Mouse (Mus musculus): ENCODE measurements around the gene Prkaa2. TPM values are rescaled to one million over a fixed set of nuclear protein-coding genes. Genes with fewer than 3 reads are reported as not detected.

Prkaa2 gene
- polyA plus RNA-seq, 1 experiment from 2014 or later = 1.2 TPM

DNA sequence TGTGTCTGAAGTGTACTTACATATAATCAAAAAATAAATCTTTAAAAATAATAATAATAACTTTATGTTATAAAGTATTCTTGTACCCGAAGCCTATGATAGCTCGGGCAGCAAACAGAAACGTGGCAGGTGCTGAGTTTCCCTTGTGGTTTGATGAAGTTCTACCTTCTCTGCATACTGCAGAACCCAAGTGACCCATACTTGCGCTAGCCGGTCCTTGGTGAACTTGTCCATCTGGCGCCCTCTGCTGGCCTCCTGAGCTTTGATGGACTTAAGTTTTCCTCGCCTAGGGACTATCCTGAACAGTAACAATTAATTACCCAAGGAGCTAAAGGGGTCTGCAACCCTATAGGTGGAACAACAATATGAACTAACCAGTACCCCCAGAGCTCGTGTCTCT, 12.7 kb upstream of the Prkaa2 start:
- H3K4me3 ChIP-seq (ENCODE audit: low read depth, low read length) = no peak overlapping the region
- peak; percentile 62 for TF ChIP-seq CTCF (IDR thresholded peaks at IDR 0.05; ENCODE audit: low read depth)
- ATAC-seq (ENCODE audit: insufficient read depth) (no peak), DNase-seq (peak; percentile 79)
- H3K36me3 ChIP-seq (ENCODE audit: insufficient read depth) = no peaks in the 10 kb centered on the region
- H3K9ac ChIP-seq = no peak overlapping the region
- H3K4me1 ChIP-seq (ENCODE audit: insufficient read depth) = no peaks in the 10 kb centered on the region
- H3K27ac ChIP-seq (ENCODE audit: low read depth) = no peak overlapping the region
- 45% methylated on average over 8 of the region's 8 CpGs for WGBS
- no peaks in the 10 kb centered on the region for H3K27me3 ChIP-seq (ENCODE audit: insufficient read depth, low read length)
- no peak overlapping the region for H3K4me2 ChIP-seq
- H3K9me3 ChIP-seq (ENCODE audit: low read depth, low read length) = no peaks in the 10 kb centered on the region

DNA sequence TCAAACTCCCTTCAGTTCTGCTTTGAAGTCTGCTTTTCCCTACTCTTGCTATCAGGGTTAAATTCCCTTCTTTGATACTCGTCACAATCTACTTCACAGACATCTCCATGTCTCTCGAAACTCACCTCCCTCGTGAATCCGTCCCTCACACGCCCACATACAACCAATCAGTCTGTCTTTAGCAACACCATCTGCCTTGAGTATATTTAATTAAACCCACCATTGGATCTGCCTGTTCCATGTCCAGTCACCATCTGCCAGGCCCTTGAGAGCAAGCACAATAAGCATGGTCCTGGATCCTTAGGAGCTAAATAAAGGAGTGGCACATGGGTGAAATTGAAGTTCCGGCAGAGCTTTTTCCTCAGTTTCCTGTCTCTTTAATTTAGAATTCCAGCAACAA, 11.4 kb upstream of the Prkaa2 start:
- H3K4me2 ChIP-seq = no peak overlapping the region
- no peaks in the 10 kb centered on the region for H3K4me1 ChIP-seq (ENCODE audit: insufficient read depth)
- H3K27ac ChIP-seq (ENCODE audit: low read depth) = no peak overlapping the region
- H3K4me3 ChIP-seq (ENCODE audit: low read depth, low read length) = no peak overlapping the region
- H3K9me3 ChIP-seq (ENCODE audit: low read depth, low read length) = no peaks in the 10 kb centered on the region
- 74% methylated on average over 6 of the region's 6 CpGs for WGBS
- ATAC-seq (ENCODE audit: insufficient read depth) = no peak
- no peaks in the 10 kb centered on the region for H3K27me3 ChIP-seq (ENCODE audit: insufficient read depth, low read length)
- DNase-seq = no peak
- H3K9ac ChIP-seq = no peak overlapping the region
- no peak for TF ChIP-seq CTCF (IDR thresholded peaks at IDR 0.05; ENCODE audit: low read depth)
- H3K36me3 ChIP-seq (ENCODE audit: insufficient read depth) = no peaks in the 10 kb centered on the region

DNA sequence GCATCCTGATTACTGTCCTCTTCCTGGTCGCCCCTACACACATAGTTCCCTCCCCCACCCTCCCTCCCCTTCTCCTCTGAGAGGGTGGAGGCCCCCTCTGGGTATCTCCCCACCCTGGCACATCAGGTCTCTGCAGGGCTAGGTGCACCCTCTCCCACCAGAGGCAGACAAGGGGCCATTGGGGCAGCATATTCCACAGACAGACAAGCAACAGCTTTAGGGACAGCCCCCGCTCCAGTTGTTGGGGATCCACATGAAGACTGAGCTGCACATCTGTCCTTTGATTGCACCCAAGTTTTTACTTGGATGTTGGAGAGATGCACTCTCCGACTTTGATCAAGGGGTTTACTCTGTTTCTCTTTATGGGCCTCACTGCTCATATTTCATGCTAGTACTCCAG, 3.8 kb upstream of the Prkaa2 start:
- ATAC-seq (ENCODE audit: insufficient read depth) = no peak
- Histone ChIP-seq H3K36me3 (ENCODE audit: insufficient read depth) (no peaks in the 10 kb centered on the region), H3K9ac (no peak overlapping the region), H3K27ac (ENCODE audit: low read depth) (no peak overlapping the region), H3K4me2 (no peak overlapping the region), H3K4me1 (ENCODE audit: insufficient read depth) (no peaks in the 10 kb centered on the region), H3K4me3 (ENCODE audit: low read depth, low read length) (no peak overlapping the region), H3K27me3 (ENCODE audit: insufficient read depth, low read length) (peaks cover 7% of the 10 kb centered on the region; the same call in 1 of the 2 replicates), H3K9me3 (ENCODE audit: low read depth, low read length) (no peaks in the 10 kb centered on the region)
- 69% methylated on average over 3 of the region's 3 CpGs for WGBS
- TF ChIP-seq CTCF (IDR thresholded peaks at IDR 0.05; ENCODE audit: low read depth) = no peak
- DNase-seq = no peak

DNA sequence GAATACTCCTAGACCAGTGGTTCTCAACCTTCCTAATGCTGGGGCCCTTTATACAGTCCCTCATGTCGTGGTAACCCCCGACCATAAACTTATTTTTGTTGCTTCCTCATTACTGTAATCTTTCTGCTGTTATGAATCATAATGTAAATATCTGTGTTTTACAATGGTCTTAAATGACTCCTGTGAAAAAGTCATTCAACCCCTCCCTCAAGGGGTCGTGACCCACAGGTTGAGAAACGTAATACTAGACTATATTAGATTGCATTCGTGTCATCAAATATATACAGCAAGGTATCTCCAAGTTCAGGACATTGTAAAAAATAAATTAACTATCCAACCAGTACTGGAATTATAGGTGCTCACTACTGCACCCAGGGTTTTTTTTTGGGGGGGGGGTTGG, 3.4 kb upstream of the Prkaa2 start:
- H3K27me3 ChIP-seq (ENCODE audit: insufficient read depth, low read length) = peaks cover 7% of the 10 kb centered on the region; the same call in 1 of the 2 replicates
- TF ChIP-seq CTCF (IDR thresholded peaks at IDR 0.05; ENCODE audit: low read depth) = no peak
- no peak overlapping the region for H3K4me3 ChIP-seq (ENCODE audit: low read depth, low read length)
- H3K9me3 ChIP-seq (ENCODE audit: low read depth, low read length) = no peaks in the 10 kb centered on the region
- no peaks in the 10 kb centered on the region for H3K36me3 ChIP-seq (ENCODE audit: insufficient read depth)
- no peaks in the 10 kb centered on the region for H3K4me1 ChIP-seq (ENCODE audit: insufficient read depth)
- no peak for DNase-seq
- WGBS = 76% methylated on average over 5 of the region's 5 CpGs
- no peak overlapping the region for H3K27ac ChIP-seq (ENCODE audit: low read depth)
- H3K4me2 ChIP-seq = no peak overlapping the region
- H3K9ac ChIP-seq = no peak overlapping the region
- no peak for ATAC-seq (ENCODE audit: insufficient read depth)

DNA sequence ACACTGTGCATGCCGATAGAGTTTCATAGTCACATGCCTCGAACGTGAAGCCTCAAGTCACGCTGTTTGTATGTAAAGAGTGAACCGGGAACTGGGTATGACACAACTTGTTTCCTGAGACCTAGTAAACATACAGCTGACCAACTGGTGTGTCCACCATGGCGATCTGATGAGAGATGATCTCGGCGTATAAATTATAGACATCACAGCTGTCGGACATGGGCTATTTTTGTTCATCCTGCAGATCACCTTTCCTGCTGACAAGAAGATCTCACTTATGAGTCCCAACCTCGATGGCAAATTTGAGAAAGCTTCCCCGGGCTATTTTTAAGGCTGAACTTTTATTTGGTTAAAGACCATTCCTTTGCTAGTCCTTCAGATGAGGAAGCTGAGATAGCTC, 2.1 kb upstream of the Prkaa2 start:
- 76% methylated on average over 11 of the region's 11 CpGs for WGBS
- Histone ChIP-seq H3K36me3 (ENCODE audit: insufficient read depth) (no peaks in the 10 kb centered on the region), H3K9me3 (ENCODE audit: low read depth, low read length) (no peaks in the 10 kb centered on the region), H3K4me1 (ENCODE audit: insufficient read depth) (no peaks in the 10 kb centered on the region), H3K27ac (ENCODE audit: low read depth) (no peak overlapping the region), H3K4me2 (no peak overlapping the region), H3K9ac (no peak overlapping the region), H3K4me3 (ENCODE audit: low read depth, low read length) (no peak overlapping the region), H3K27me3 (ENCODE audit: insufficient read depth, low read length) (peaks cover 7% of the 10 kb centered on the region; the same call in 1 of the 2 replicates)
- TF ChIP-seq CTCF (IDR thresholded peaks at IDR 0.05; ENCODE audit: low read depth) = no peak
- ATAC-seq (ENCODE audit: insufficient read depth) (no peak), DNase-seq (no peak)

DNA sequence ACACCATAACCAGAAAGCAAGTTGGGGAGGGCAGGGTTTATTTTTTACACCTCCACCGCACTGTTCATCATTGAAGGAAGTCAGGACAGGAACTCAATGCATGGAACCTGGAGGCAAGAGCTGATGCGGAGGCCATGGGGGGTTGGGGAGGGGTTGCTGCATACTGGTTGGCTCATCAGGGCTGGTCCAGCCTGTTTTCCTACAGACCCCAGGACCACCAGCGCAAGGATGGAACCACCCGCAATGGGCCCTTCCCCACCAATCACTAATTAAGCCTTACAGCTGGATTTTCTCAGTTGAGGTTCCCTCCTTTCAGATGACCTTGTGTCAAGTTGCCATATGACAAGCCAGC, 970 bp upstream of the Prkaa2 start:
- no peak for ATAC-seq (ENCODE audit: insufficient read depth)
- DNase-seq = no peak
- H3K27me3 ChIP-seq (ENCODE audit: insufficient read depth, low read length) = peaks cover 7% of the 10 kb centered on the region; the same call in 1 of the 2 replicates
- H3K27ac ChIP-seq (ENCODE audit: low read depth) = no peak overlapping the region
- no peak overlapping the region; the same call in 1 of the 2 replicates for H3K9ac ChIP-seq
- no peaks in the 10 kb centered on the region for H3K36me3 ChIP-seq (ENCODE audit: insufficient read depth)
- H3K4me1 ChIP-seq (ENCODE audit: insufficient read depth) = no peaks in the 10 kb centered on the region
- no peak for TF ChIP-seq CTCF (IDR thresholded peaks at IDR 0.05; ENCODE audit: low read depth)
- H3K9me3 ChIP-seq (ENCODE audit: low read depth, low read length) = no peaks in the 10 kb centered on the region
- WGBS = 69% methylated on average over 4 of the region's 4 CpGs
- H3K4me2 ChIP-seq = peak overlapping the region; percentile 96
- peak overlapping the region; percentile 63; the same call in 1 of the 2 replicates for H3K4me3 ChIP-seq (ENCODE audit: low read depth, low read length)

DNA sequence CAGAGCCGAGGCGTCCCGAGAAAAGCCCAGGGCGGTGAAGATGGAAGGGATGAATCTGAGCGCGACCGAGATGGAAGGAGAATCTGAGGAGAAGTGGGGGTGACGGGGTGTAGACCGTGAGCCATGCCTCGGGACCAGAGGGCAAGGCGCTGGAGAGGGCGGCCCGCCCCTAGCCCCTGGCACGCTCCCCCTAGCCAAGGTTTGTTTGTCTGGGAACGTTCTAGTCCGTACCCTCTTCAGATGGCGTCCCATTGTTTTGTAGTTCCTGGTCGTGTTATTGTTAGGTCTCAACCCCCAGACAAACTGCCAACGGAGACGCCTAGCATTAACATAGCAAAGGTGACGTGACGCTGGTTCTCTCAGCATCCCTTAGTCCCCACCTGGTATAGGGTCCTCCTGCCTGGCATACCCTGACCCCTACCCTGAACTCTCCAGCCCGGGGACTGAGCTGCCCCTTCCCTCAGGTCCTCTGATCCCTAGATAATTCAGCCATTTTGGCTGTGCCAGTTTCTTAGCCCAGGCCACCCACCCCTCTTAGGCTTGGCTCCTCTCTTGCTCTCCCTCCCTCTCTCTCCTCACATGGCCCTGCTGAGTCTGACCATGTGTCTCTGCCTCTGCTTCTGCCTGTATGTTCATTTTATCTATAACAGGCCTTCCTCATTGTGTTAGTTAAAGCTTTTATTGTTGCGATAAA, 447 bp upstream of the Prkaa2 start:
- H3K9me3 ChIP-seq (ENCODE audit: low read depth, low read length) = no peaks in the 10 kb centered on the region
- peak overlapping the region; percentile 96 for H3K4me2 ChIP-seq
- DNase-seq (peak; percentile 23), ATAC-seq (ENCODE audit: insufficient read depth) (peak; percentile 77)
- no peak overlapping the region for H3K27ac ChIP-seq (ENCODE audit: low read depth)
- peaks cover 7% of the 10 kb centered on the region; the same call in 1 of the 2 replicates for H3K27me3 ChIP-seq (ENCODE audit: insufficient read depth, low read length)
- H3K36me3 ChIP-seq (ENCODE audit: insufficient read depth) = no peaks in the 10 kb centered on the region
- peak overlapping the region; percentile 63 for H3K4me3 ChIP-seq (ENCODE audit: low read depth, low read length)
- H3K9ac ChIP-seq = peak overlapping the region; percentile 73
- no peak for TF ChIP-seq CTCF (IDR thresholded peaks at IDR 0.05; ENCODE audit: low read depth)
- H3K4me1 ChIP-seq (ENCODE audit: insufficient read depth) = no peaks in the 10 kb centered on the region
- WGBS = 3% methylated on average over 24 of the region's 24 CpGs
